Mouse (Mus musculus) thymus, postnatal 0 days (tissue): ENCODE data around the gene Spryd4. TPM values are rescaled to one million over a fixed set of nuclear protein-coding genes. Genes with fewer than 3 reads are reported as not detected.
"Not testable (repeated sequence)": the region's sequence is repeated elsewhere in the genome, so short reads cannot be mapped to it uniquely, and the experiment has no call there.

Experiments
- DNase-seq: peaks from one replicate; pipeline ENCODE4 v3.0.0-alpha.2; 2015; ENCODE audit warnings: low spot score
- polyA plus RNA-seq: library from polyadenylated mRNA; unstranded; fragments of >200 nt; fragmentation: Nextera tagmentation; extraction: Ambion mirVana; gene quantifications from 2 replicates; pipeline ENCODE4 v1.2.1, GENCODE M21; 2015

The Spryd4 gene
- polyA plus RNA-seq, 1 experiment from 2014 or later: 15.4 TPM

GRCm38 (mm10) chr10:128187181-128187605 lies 24.4 kb downstream of the Spryd4 start:
- no peak for DNase-seq

DNA sequence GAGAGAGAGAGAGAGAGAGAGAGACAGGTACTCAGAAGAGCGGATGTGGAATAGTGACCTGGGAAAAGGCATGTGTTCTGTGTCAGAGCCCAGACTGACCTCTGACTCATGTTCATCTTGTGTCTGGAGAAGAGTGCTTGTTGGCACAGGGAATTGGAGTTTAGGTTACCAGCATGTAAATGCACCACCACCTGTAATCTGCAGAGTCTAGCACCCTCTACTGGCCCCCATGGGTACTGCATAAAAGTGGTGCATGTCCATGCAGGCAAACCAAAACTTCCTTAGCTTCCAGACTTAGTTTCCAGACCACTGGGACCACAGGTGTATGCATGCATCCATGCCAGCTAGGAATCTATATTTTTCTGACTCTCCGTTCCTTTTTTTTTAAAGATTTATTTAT lies 25.6 kb downstream of the Spryd4 start:
- peak; percentile 84 for DNase-seq

DNA sequence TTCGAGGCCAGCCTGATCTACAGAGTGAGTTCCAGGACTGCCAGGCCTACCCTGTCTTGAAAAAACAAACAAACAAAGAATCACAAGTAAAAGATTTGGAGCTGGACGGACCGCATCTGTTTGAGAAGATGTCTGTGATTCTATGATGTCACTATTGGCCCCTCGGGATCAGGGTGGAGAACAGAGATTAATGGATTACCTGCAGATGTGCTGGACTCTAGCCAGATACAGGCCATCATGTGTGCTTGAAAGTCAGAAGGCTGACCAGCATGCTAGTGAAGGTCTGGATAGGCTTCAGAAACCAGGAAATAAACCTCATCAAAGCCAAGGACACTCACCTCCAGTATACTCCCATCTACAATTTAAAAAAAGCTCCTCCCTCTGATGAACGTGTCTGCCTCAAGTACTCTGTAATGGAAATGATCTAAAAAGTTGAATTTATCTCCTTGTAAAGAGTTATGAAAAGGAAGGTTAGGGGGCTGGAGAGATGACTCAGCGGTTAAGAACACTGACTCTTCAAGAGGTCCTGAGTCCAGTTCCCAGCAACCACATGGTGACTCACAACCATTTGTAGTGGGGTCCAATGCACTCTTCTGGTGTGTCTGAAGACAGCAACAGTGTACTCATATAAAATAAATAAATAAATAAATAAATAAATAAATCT lies 26.2 kb downstream of the Spryd4 start:
- DNase-seq: no peak

GRCm38 (mm10) chr10:128184296-128184695 lies 27.3 kb downstream of the Spryd4 start:
- no peak for DNase-seq

DNA sequence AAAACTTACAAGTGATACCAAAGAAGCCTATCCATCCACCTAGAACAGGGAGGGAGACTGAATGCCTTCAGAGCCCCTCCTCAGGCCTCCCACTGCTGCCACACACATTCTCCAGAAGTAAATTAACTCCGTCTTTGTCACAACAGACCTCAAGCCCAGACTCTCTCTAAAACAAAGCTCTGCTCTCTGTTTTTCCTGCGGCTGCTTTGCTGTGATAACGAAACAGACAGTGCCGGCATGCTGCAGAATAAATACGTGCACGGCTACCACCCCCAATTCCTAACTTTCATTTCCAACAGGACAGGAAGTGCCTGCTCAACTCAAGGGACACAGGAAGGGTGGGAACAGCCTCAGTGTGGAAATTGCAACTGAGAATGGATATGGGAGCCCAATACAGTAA lies 31.6 kb downstream of the Spryd4 start, which contains the start of gene Rbms2:
TSS of gene Rbms2 (minus strand) at position 309 of the 400 bp plus-strand sequence.
- DNase-seq: no peak

GRCm38 (mm10) chr10:128177316-128177715 lies 34.3 kb downstream of the Spryd4 start:
- DNase-seq: no peak

- DNase-seq: peak; percentile 82
Measured at GRCm38 (mm10) chr10:128175996-128176755, 35.4 kb downstream of the Spryd4 start.

- peak; percentile 13 for DNase-seq
Measured at GRCm38 (mm10) chr10:128175302-128175701, 36.3 kb downstream of the Spryd4 start.

- DNase-seq: not testable (repeated sequence)
Measured at GRCm38 (mm10) chr10:128171348-128171747, 40.3 kb downstream of the Spryd4 start.

GRCm38 (mm10) chr10:128167091-128167490 lies 44.5 kb downstream of the Spryd4 start:
- DNase-seq: no peak

DNA sequence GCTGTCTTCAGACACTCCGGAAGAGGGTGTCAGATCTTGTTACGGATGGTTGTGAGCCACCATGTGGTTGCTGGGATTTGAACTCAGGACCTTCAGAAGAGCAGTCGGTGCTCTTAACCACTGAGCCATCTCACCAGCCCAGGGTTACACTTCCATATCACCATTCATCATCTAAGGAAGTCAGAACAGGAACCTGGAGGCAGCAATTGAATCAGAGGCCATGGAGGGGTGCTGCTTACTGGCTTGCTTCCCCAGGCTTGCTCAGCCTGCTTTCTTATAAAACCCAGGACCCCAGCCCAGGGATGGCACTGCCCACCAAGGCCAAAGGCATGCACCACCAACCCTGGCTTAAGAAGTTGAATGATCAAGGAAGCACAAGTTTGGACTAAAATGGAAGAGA lies 45.9 kb downstream of the Spryd4 start:
- not testable (repeated sequence) for DNase-seq

Other genes with a start within 250 kb of the Spryd4 start
- 0.16 and 0.22 TPM in 2 replicates for gene Hsd17b6, start 204.2 kb downstream of the Spryd4 start, polyA plus RNA-seq
- gene Prim1, start 196.6 kb downstream of the Spryd4 start, polyA plus RNA-seq: 89.6 and 98.8 TPM in 2 replicates
- gene Naca, start 176.2 kb downstream of the Spryd4 start, polyA plus RNA-seq: 829 and 868 TPM in 2 replicates
- 401 and 422 TPM in 2 replicates for gene Ptges3, start 152.9 kb downstream of the Spryd4 start, polyA plus RNA-seq
- 2,017 and 2,181 TPM in 2 replicates for gene Atp5b, start 128.5 kb downstream of the Spryd4 start, polyA plus RNA-seq
- 21.5 and 27.5 TPM in 2 replicates for gene Baz2a, start 120.2 kb downstream of the Spryd4 start, polyA plus RNA-seq
- 14.1 and 17.3 TPM in 2 replicates for gene Rbms2, start 31.5 kb downstream of the Spryd4 start, polyA plus RNA-seq
- 0.78 and 1.5 TPM in 2 replicates for gene Gls2, start 17.4 kb downstream of the Spryd4 start, polyA plus RNA-seq
- gene Mip, start 14.0 kb upstream of the Spryd4 start, polyA plus RNA-seq: 0.06 TPM in 1 of 2 replicates, not detected in the other
- gene Timeless, start 20.3 kb upstream of the Spryd4 start, polyA plus RNA-seq: 51.7 and 59.7 TPM in 2 replicates
- gene Apon, start 42.3 kb upstream of the Spryd4 start, polyA plus RNA-seq: 0.28 and 0.40 TPM in 2 replicates
- 0.17 TPM in 1 of 2 replicates, not detected in the other for gene Apof, start 56.9 kb upstream of the Spryd4 start, polyA plus RNA-seq
- gene Stat2, start 58.8 kb upstream of the Spryd4 start, polyA plus RNA-seq: 22.6 and 25.1 TPM in 2 replicates
- gene Il23a, start 86.9 kb upstream of the Spryd4 start, polyA plus RNA-seq: 2.5 and 3.1 TPM in 2 replicates
- gene Pan2, start 91.5 kb upstream of the Spryd4 start, polyA plus RNA-seq: 26.2 and 31.8 TPM in 2 replicates
- 223 and 247 TPM in 2 replicates for gene Cnpy2, start 110.7 kb upstream of the Spryd4 start, polyA plus RNA-seq
- 154 and 157 TPM in 2 replicates for gene Cs, start 125.9 kb upstream of the Spryd4 start, polyA plus RNA-seq
- 17.1 and 21.8 TPM in 2 replicates for gene Coq10a, start 157.2 kb upstream of the Spryd4 start, polyA plus RNA-seq
- gene Ankrd52, start 165.3 kb upstream of the Spryd4 start, polyA plus RNA-seq: 7.4 and 9.9 TPM in 2 replicates
- gene Slc39a5, start 189.4 kb upstream of the Spryd4 start, polyA plus RNA-seq: 0.38 and 0.44 TPM in 2 replicates
- gene Nabp2, start 199.7 kb upstream of the Spryd4 start, polyA plus RNA-seq: 59.0 and 68.0 TPM in 2 replicates
- 30.0 and 31.7 TPM in 2 replicates for gene Rnf41, start 199.8 kb upstream of the Spryd4 start, polyA plus RNA-seq
- gene Smarcc2, start 247.4 kb upstream of the Spryd4 start, polyA plus RNA-seq: 37.2 and 41.7 TPM in 2 replicates